Mouse (Mus musculus): ENCODE data around the gene Lsm7.

GRCm38 (mm10) chr10:80874035-80874434 lies 19.0 kb upstream of the Lsm7 start:
- TF ChIP-seq TAL1 (IDR thresholded peaks at IDR 0.05; ENCODE audit: low read length) (no peak), GATA1 (IDR thresholded peaks at IDR 0.05; ENCODE audit: low read length) (no peak)

All from erythroblast, embryonic 14.5 days (primary cell).